15 mouse cellular contexts compared by ENCODE assay signal in the genomic region with DNA sequence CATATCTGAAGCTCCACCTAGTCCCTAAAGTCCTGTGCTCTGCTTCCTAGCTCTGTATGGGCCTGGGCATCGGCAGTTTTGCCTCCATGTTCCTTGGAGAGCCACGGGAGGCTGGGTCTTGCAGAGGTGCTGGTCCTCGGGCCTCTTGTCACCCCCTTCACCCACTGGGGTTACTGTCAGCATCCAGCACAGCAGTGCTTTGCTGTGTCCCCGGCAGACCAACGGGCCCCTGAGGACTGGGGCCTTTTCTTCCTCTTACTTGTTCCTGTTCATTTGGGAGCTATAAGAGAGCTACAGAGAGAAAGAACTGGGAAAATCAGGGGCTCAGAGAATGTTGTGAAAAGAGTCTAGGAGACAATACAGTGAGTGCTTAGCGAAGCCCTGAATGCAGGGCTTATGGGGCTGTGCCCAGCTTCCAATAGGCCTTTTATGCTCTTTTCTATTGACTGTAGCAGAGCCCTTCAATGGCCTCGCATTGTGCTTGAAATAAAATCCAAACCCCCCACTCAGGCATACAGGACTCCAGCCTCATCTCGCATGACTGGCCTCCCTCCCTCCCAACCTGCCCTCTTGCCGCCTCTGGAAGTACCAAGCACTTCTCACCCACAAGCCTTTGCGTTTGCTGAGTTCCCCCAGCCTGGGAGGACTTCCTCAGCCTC.
DNase-seq lines count a peak whose midpoint lies in the region; ATAC-seq lines count a peak whose summit lies in the region.
"Had no signal": no experiment of that assay in that cellular context is flagged by ENCODE, and none has a peak within 500 bp of the region (broad histone marks: within the 10 kb centered on the region; RNA-seq: fewer than 3 reads in every experiment).

No protein-coding gene starts in this region.

- no peaks in the 10 kb centered on the region for H3K9me3 ChIP-seq in embryonic facial prominence, embryonic 13.5 days
- no peaks in the 10 kb centered on the region for H3K9me3 ChIP-seq in hindbrain, embryonic 13.5 days
- H3K9me3 ChIP-seq in midbrain, embryonic 15.5 days, result no peaks in the 10 kb centered on the region
- no peaks in the 10 kb centered on the region for H3K9me3 ChIP-seq in heart, embryonic 12.5 days (replicated peaks)
- H3K9me3 ChIP-seq: embryonic facial prominence, embryonic 12.5 days; heart, embryonic 13.5 days; intestine, embryonic 15.5 days had no signal

- intact Hi-C loops in gastrocnemius, postnatal 36 days (cut with DNase I), result no loop called here

- H3K4me2 ChIP-seq in embryonic facial prominence, embryonic 13.5 days, result no peak overlapping the region
- no peak overlapping the region for H3K4me2 ChIP-seq in hindbrain, embryonic 13.5 days
- H3K4me2 ChIP-seq in midbrain, embryonic 15.5 days, result no peak overlapping the region
- no peak overlapping the region for H3K4me2 ChIP-seq in heart, embryonic 12.5 days
- H3K4me2 ChIP-seq: embryonic facial prominence, embryonic 12.5 days; heart, embryonic 13.5 days; intestine, embryonic 15.5 days had no signal

- DNase-seq in brain, embryonic 18.5 days (ENCODE audit: low read depth, low spot score), result peak; percentile 32
- no peak for DNase-seq in thymus, postnatal 36 days
- DNase-seq in ovary, postnatal 10 days (ENCODE audit: low spot score), result no peak
- DNase-seq in gastrocnemius, postnatal 36 days, result no peak
- DNase-seq: adrenal gland, adult 8-10 months; liver; lung, postnatal 10 days; thymus, postnatal 14 days had no signal

- no peaks in the 10 kb centered on the region for H3K36me3 ChIP-seq in embryonic facial prominence, embryonic 13.5 days
- no peaks in the 10 kb centered on the region for H3K36me3 ChIP-seq in hindbrain, embryonic 13.5 days
- no peaks in the 10 kb centered on the region for H3K36me3 ChIP-seq in midbrain, embryonic 15.5 days (replicated peaks)
- H3K36me3 ChIP-seq in heart, embryonic 12.5 days, result no peaks in the 10 kb centered on the region
- H3K36me3 ChIP-seq: embryonic facial prominence, embryonic 12.5 days; heart, embryonic 13.5 days; intestine, embryonic 15.5 days had no signal

- no peak for ATAC-seq in embryonic facial prominence, embryonic 13.5 days (ENCODE audit: insufficient number of reproducible peaks, insufficient read depth, low FRiP score, low TSS enrichment, low read depth)
- ATAC-seq in hindbrain, embryonic 13.5 days (ENCODE audit: low FRiP score), result peak; percentile 78
- ATAC-seq in midbrain, embryonic 15.5 days (replicated peaks), result peak; percentile 82
- ATAC-seq in heart, embryonic 12.5 days (ENCODE audit: insufficient number of reproducible peaks, low FRiP score), result no peak
- ATAC-seq: intestine, embryonic 15.5 days had no signal

- H3K9ac ChIP-seq in embryonic facial prominence, embryonic 13.5 days, result no peak overlapping the region
- no peak overlapping the region for H3K9ac ChIP-seq in hindbrain, embryonic 13.5 days
- no peak overlapping the region for H3K9ac ChIP-seq in midbrain, embryonic 15.5 days
- no peak overlapping the region for H3K9ac ChIP-seq in heart, embryonic 12.5 days
- H3K9ac ChIP-seq: embryonic facial prominence, embryonic 12.5 days; heart, embryonic 13.5 days; intestine, embryonic 15.5 days had no signal

- H3K27me3 ChIP-seq in embryonic facial prominence, embryonic 13.5 days, result peaks cover 26% of the 10 kb centered on the region; the same call in 1 of the 2 replicates
- peaks cover 23% of the 10 kb centered on the region for H3K27me3 ChIP-seq in hindbrain, embryonic 13.5 days
- H3K27me3 ChIP-seq in midbrain, embryonic 15.5 days (replicated peaks), result 0 out of 2 replicates have a peak, but pooled peaks cover 3% of the 10 kb centered on the region
- 0 out of 2 replicates have a peak, but pooled peaks cover 9% of the 10 kb centered on the region for H3K27me3 ChIP-seq in heart, embryonic 12.5 days (replicated peaks)
- H3K27me3 ChIP-seq: intestine, embryonic 15.5 days had no signal

- no peak overlapping the region for H3K4me3 ChIP-seq in embryonic facial prominence, embryonic 13.5 days
- H3K4me3 ChIP-seq in hindbrain, embryonic 13.5 days, result no peak overlapping the region
- H3K4me3 ChIP-seq in midbrain, embryonic 15.5 days, result no peak overlapping the region
- no peak overlapping the region for H3K4me3 ChIP-seq in heart, embryonic 12.5 days
- H3K4me3 ChIP-seq: embryonic facial prominence, embryonic 12.5 days; heart, embryonic 13.5 days; intestine, embryonic 15.5 days had no signal

- 57% methylated on average over 10 of the region's 10 CpGs for WGBS in embryonic facial prominence, embryonic 13.5 days
- WGBS in hindbrain, embryonic 13.5 days, result 13% methylated on average over 10 of the region's 10 CpGs
- 10% methylated on average over 10 of the region's 10 CpGs for WGBS in midbrain, embryonic 15.5 days
- 74% methylated on average over 10 of the region's 10 CpGs for WGBS in heart, embryonic 12.5 days

- H3K27ac ChIP-seq in embryonic facial prominence, embryonic 13.5 days, result 0 out of 2 replicates have a peak overlapping the region, but pooled peaks have one; percentile 22
- peak overlapping the region; percentile 84 for H3K27ac ChIP-seq in hindbrain, embryonic 13.5 days
- peak overlapping the region; percentile 69 for H3K27ac ChIP-seq in midbrain, embryonic 15.5 days
- no peak overlapping the region for H3K27ac ChIP-seq in heart, embryonic 12.5 days (ENCODE audit: poor library complexity, severe bottlenecking)
- H3K27ac ChIP-seq: embryonic facial prominence, embryonic 12.5 days; heart, embryonic 13.5 days; intestine, embryonic 15.5 days had no signal

- peaks cover 4% of the 10 kb centered on the region for H3K4me1 ChIP-seq in embryonic facial prominence, embryonic 13.5 days
- H3K4me1 ChIP-seq in hindbrain, embryonic 13.5 days (replicated peaks), result peaks cover 12% of the 10 kb centered on the region
- peaks cover 9% of the 10 kb centered on the region; the same call in 1 of the 2 replicates for H3K4me1 ChIP-seq in midbrain, embryonic 15.5 days
- no peaks in the 10 kb centered on the region for H3K4me1 ChIP-seq in heart, embryonic 12.5 days (replicated peaks)
- H3K4me1 ChIP-seq: heart, embryonic 13.5 days; intestine, embryonic 15.5 days had no signal

Comparison
In these comparisons a context has a peak if more than half of its experiments do, and no peak if none do; other contexts are left out.
1. ATAC-seq: peak in hindbrain, embryonic 13.5 days (single experiment) and midbrain, embryonic 15.5 days (single experiment); none in embryonic facial prominence, embryonic 13.5 days (single experiment) and heart, embryonic 12.5 days (single experiment).